Mouse (Mus musculus) myocyte (in vitro differentiated cells): ENCODE data around the gene Dab2. TPM values are rescaled to one million over a fixed set of nuclear protein-coding genes. Genes with fewer than 3 reads are reported as not detected.
A peak's percentile ranks its signal among the peaks of the same experiment; 100 is the strongest.

ENCODE experiments used
- H3K27me3 ChIP-seq: one replicate; pipeline ENCODE4 v1.6.1; 2011; ENCODE audit not compliant: control insufficient read depth, insufficient read depth, insufficient read length
- H3K36me3 ChIP-seq: one replicate; pipeline ENCODE4 v1.6.1; 2011; ENCODE audit not compliant: control insufficient read depth, insufficient read depth
- H3K4me2 ChIP-seq: one replicate; pipeline ENCODE4 v1.6.1; 2011; ENCODE audit warnings: low read depth, control low read depth
- H3K4me3 ChIP-seq: one replicate; pipeline ENCODE4 v1.5.1; 2011; ENCODE audit warnings: mild to moderate bottlenecking, control low read depth, moderate library complexity
- H3K79me2 ChIP-seq: one replicate; pipeline ENCODE4 v1.6.1; 2011; ENCODE audit not compliant: control insufficient read depth, insufficient read depth
- H3ac ChIP-seq: one replicate; pipeline ENCODE4 v1.6.1; 2011; ENCODE audit not compliant: control insufficient read depth, insufficient read length
- CEBPB ChIP-seq: IDR thresholded peaks from 2 replicates; pipeline ENCODE4 v1.6.1; 2011; ENCODE audit warnings: mild to moderate bottlenecking, moderate library complexity; ENCODE audit not compliant: poor library complexity, insufficient read depth, severe bottlenecking
- E2F4 ChIP-seq: IDR thresholded peaks from one replicate; pipeline ENCODE4 v1.6.1; 2011; ENCODE audit warnings: mild to moderate bottlenecking, control low read depth, moderate library complexity; ENCODE audit not compliant: insufficient read depth
- MAX ChIP-seq: IDR thresholded peaks from one replicate; pipeline ENCODE4 v1.6.1; 2011; ENCODE audit warnings: low read depth, mild to moderate bottlenecking, control low read depth
- MYOD1 ChIP-seq, 3 experiments: IDR thresholded peaks; one replicate each; pipeline ENCODE4 v1.6.1; 2011; ENCODE audit warnings: control low read depth in 2 of 3, low read depth in 2 of 3, mild to moderate bottlenecking in 2 of 3, moderate library complexity in 1 of 3; ENCODE audit not compliant: insufficient read length in 2 of 3, control insufficient read depth in 1 of 3
- MYOG ChIP-seq, 3 experiments: IDR thresholded peaks; one replicate each; pipeline ENCODE4 v1.6.1; 2011; ENCODE audit warnings: control low read depth in 2 of 3, low read depth in 2 of 3, mild to moderate bottlenecking in 2 of 3; ENCODE audit not compliant: insufficient read length in 2 of 3, control insufficient read depth in 1 of 3, insufficient read depth in 1 of 3
- POLR2A ChIP-seq: IDR thresholded peaks from one replicate; pipeline ENCODE4 v1.6.1; 2011; ENCODE audit warnings: low read depth, mild to moderate bottlenecking, control low read depth, moderate library complexity; ENCODE audit not compliant: insufficient read length
- POLR2AphosphoS2 ChIP-seq: IDR thresholded peaks from one replicate; pipeline ENCODE4 v1.6.1; 2011; ENCODE audit warnings: low read depth, control low read depth; ENCODE audit not compliant: insufficient read length
- REST ChIP-seq: IDR thresholded peaks from one replicate; pipeline ENCODE4 v1.6.1; 2011; ENCODE audit warnings: mild to moderate bottlenecking, control low read depth, moderate library complexity; ENCODE audit not compliant: insufficient read depth, insufficient read length
- SRF ChIP-seq: IDR thresholded peaks from one replicate; pipeline ENCODE4 v1.6.1; 2011; ENCODE audit warnings: low read depth; ENCODE audit not compliant: control insufficient read depth, insufficient read length
- TCF12 ChIP-seq: IDR thresholded peaks from one replicate; pipeline ENCODE4 v1.6.1; 2011; ENCODE audit warnings: mild to moderate bottlenecking, control low read depth; ENCODE audit not compliant: poor library complexity, insufficient read depth, severe bottlenecking
- TCF3 ChIP-seq: IDR thresholded peaks from one replicate; pipeline ENCODE4 v1.6.1; 2011; ENCODE audit warnings: low read depth, control low read depth; ENCODE audit not compliant: insufficient read length
- USF1 ChIP-seq: IDR thresholded peaks from one replicate; pipeline ENCODE4 v1.6.1; 2011; ENCODE audit warnings: low read depth, mild to moderate bottlenecking, control low read depth, moderate library complexity
- polyA plus RNA-seq: library from polyadenylated mRNA; unstranded; fragments of >200 nt; fragmentation: generic; extraction: Trizol; gene quantifications from one replicate; pipeline ENCODE4 v1.2.1, GENCODE M21; 2012; ENCODE audit warnings: missing spikeins

Gene Dab2
- polyA plus RNA-seq, 1 experiment: 9.8 TPM

- no peaks in the 10 kb centered on the region for H3K79me2 ChIP-seq
- TF ChIP-seq E2F4 (no peak), REST (no peak), MYOD1 (IDR thresholded peaks at IDR 0.05; ENCODE audit: control insufficient read depth in 1 of 3, insufficient read length in 2 of 3, low read depth in 2 of 3) (no peak), MYOG (IDR thresholded peaks at IDR 0.05; ENCODE audit: control insufficient read depth in 1 of 3, insufficient read depth in 1 of 3, insufficient read length in 2 of 3, low read depth in 2 of 3) (no peak), USF1 (no peak), SRF (no peak), TCF3 (no peak)
- H3K4me2 ChIP-seq: no peak overlapping the region
- no peaks in the 10 kb centered on the region for H3K27me3 ChIP-seq
- no peak overlapping the region for H3ac ChIP-seq
- no peak overlapping the region for H3K4me3 ChIP-seq
- H3K36me3 ChIP-seq: no peaks in the 10 kb centered on the region
These were observed 10.0 kb downstream of the Dab2 start for GRCm38 (mm10) chr15:6309633-6310032.

- no peaks in the 10 kb centered on the region for H3K36me3 ChIP-seq
- H3K4me3 ChIP-seq: no peak overlapping the region
- TF ChIP-seq POLR2A: no peak
- TF ChIP-seq MYOG (IDR thresholded peaks at IDR 0.05; ENCODE audit: control insufficient read depth in 1 of 3, insufficient read depth in 1 of 3, insufficient read length in 2 of 3, low read depth in 2 of 3): no peak
- TF ChIP-seq REST: no peak
- TF ChIP-seq POLR2AphosphoS2: no peak
- no peak for TF ChIP-seq SRF
- no peaks in the 10 kb centered on the region for H3K27me3 ChIP-seq
- no peak overlapping the region for H3ac ChIP-seq
- H3K79me2 ChIP-seq: no peaks in the 10 kb centered on the region
- no peak overlapping the region for H3K4me2 ChIP-seq
These were observed 10.8 kb downstream of the Dab2 start for GRCm38 (mm10) chr15:6310417-6310816.

GRCm38 (mm10) chr15:6312396-6312795 lies 12.8 kb downstream of the Dab2 start:
- Histone ChIP-seq H3K36me3 (no peaks in the 10 kb centered on the region), H3K4me2 (no peak overlapping the region), H3ac (no peak overlapping the region), H3K27me3 (no peaks in the 10 kb centered on the region), H3K4me3 (no peak overlapping the region), H3K79me2 (no peaks in the 10 kb centered on the region)
- TF ChIP-seq MYOD1 (IDR thresholded peaks at IDR 0.05; ENCODE audit: control insufficient read depth in 1 of 3, insufficient read length in 2 of 3, low read depth in 2 of 3): no peak
- no peak for TF ChIP-seq TCF12
- no peak for TF ChIP-seq E2F4
- TF ChIP-seq SRF: no peak
- TF ChIP-seq MYOG (IDR thresholded peaks at IDR 0.05; ENCODE audit: control insufficient read depth in 1 of 3, insufficient read depth in 1 of 3, insufficient read length in 2 of 3, low read depth in 2 of 3): no peak
- no peak for TF ChIP-seq POLR2A
- no peak for TF ChIP-seq MAX
- TF ChIP-seq REST: no peak
- no peak for TF ChIP-seq CEBPB
- no peak for TF ChIP-seq USF1
- no peak for TF ChIP-seq TCF3
- TF ChIP-seq POLR2AphosphoS2: no peak

GRCm38 (mm10) chr15:6319352-6319751 lies 19.8 kb downstream of the Dab2 start:
- H3K4me2 ChIP-seq: peak overlapping the region; percentile 20
- no peak overlapping the region for H3ac ChIP-seq
- H3K36me3 ChIP-seq: no peaks in the 10 kb centered on the region
- no peaks in the 10 kb centered on the region for H3K27me3 ChIP-seq
- TF ChIP-seq CEBPB (0 out of 2 replicates have a peak, but pooled peaks have one; percentile 1), REST (no peak)
- H3K79me2 ChIP-seq: no peaks in the 10 kb centered on the region
- no peak overlapping the region for H3K4me3 ChIP-seq

DNA sequence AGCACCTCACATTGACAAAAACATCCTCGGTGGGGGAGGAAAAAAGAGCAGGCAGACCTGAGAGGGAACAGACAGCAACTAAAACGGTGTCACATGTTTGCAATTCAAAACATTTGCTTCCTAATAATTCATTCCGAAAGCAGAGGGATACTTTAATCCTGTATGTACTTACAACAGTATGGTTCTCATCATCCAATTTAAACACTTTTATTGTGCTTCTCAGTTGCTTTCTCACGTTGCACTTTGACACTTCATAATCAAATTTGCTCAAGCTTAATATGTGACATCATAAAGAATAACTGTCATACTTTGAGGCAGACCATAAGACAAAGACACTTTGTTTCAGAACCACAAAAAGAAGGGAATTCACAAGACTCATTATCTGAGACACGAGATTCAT lies 20.9 kb downstream of the Dab2 start:
- H3K36me3 ChIP-seq: no peaks in the 10 kb centered on the region
- no peaks in the 10 kb centered on the region for H3K79me2 ChIP-seq
- H3ac ChIP-seq: no peak overlapping the region
- no peaks in the 10 kb centered on the region for H3K27me3 ChIP-seq
- H3K4me3 ChIP-seq: no peak overlapping the region
- TF ChIP-seq TCF12 (no peak), TCF3 (no peak), POLR2A (no peak), USF1 (no peak), POLR2AphosphoS2 (no peak), E2F4 (no peak), MYOG (IDR thresholded peaks at IDR 0.05; ENCODE audit: control insufficient read depth in 1 of 3, insufficient read depth in 1 of 3, insufficient read length in 2 of 3, low read depth in 2 of 3) (no peak), MAX (no peak), REST (no peak), SRF (no peak), MYOD1 (IDR thresholded peaks at IDR 0.05; ENCODE audit: control insufficient read depth in 1 of 3, insufficient read length in 2 of 3, low read depth in 2 of 3) (no peak), CEBPB (no peak)
- H3K4me2 ChIP-seq: no peak overlapping the region
